Mouse (Mus musculus) E14TG2a.4 (cell line): Measurements from ENCODE around the gene Rptor.
A peak's percentile ranks its signal among the peaks of the same experiment; 100 is the strongest.

Experiments used
- H3K27me3 ChIP-seq: 2 replicates; pipeline ENCODE4 v1.6.1; 2014; ENCODE audit warnings: low read length, control low read depth; ENCODE audit not compliant: insufficient read depth
- H3K36me3 ChIP-seq: 2 replicates; pipeline ENCODE4 v1.6.1; 2014; ENCODE audit warnings: low read length, control low read depth; ENCODE audit not compliant: insufficient read depth
- H3K4me1 ChIP-seq: replicated peaks from 2 replicates; pipeline ENCODE4 v1.6.1; 2014; ENCODE audit warnings: low read depth, low read length, control low read depth
- H3K4me3 ChIP-seq: replicated peaks from 2 replicates; pipeline ENCODE4 v1.5.1; 2014; ENCODE audit warnings: mild to moderate bottlenecking, low read length
- H3K9me3 ChIP-seq: 2 replicates; pipeline ENCODE4 v1.6.1; 2014; ENCODE audit warnings: low read length, control low read depth
- CTCF ChIP-seq: conservative IDR thresholded peaks from 2 replicates; pipeline ENCODE4 v1.5.1; 2014; ENCODE audit warnings: low read length
- NANOG ChIP-seq: IDR thresholded peaks from 2 replicates; pipeline ENCODE4 v1.6.1; 2014; ENCODE audit warnings: borderline replicate concordance, low read length, mixed read lengths
- POU5F1 ChIP-seq: IDR thresholded peaks from 2 replicates; pipeline ENCODE4 v1.6.1; 2014; ENCODE audit warnings: low read length, borderline replicate concordance

The Rptor gene

GRCm38 (mm10) chr11:119670690-119671666 is 68.3 kb downstream of the Rptor start:
- no peaks in the 10 kb centered on the region for H3K27me3 ChIP-seq
- H3K4me3 ChIP-seq, result no peak overlapping the region

GRCm38 (mm10) chr11:119672041-119672440 is 69.3 kb downstream of the Rptor start:
- H3K36me3 ChIP-seq, result peaks cover 32% of the 10 kb centered on the region; the same call in 1 of the 2 replicates
- peaks cover 75% of the 10 kb centered on the region for H3K4me1 ChIP-seq
- no peak overlapping the region for H3K4me3 ChIP-seq
- peaks cover 5% of the 10 kb centered on the region; the same call in 1 of the 2 replicates for H3K9me3 ChIP-seq
- H3K27me3 ChIP-seq, result no peaks in the 10 kb centered on the region
- TF ChIP-seq CTCF (no peak), NANOG (peak; percentile 97)

More at GRCm38 (mm10) chr11:119670690-119671666, 68.3 kb downstream of the Rptor start:
- TF ChIP-seq CTCF, result no peak
- Histone ChIP-seq H3K9me3 (peaks cover 5% of the 10 kb centered on the region; the same call in 1 of the 2 replicates), H3K4me1 (peaks cover 73% of the 10 kb centered on the region), H3K36me3 (peaks cover 26% of the 10 kb centered on the region; the same call in 1 of the 2 replicates)

GRCm38 (mm10) chr11:119672775-119673174 is 70.1 kb downstream of the Rptor start:
- Histone ChIP-seq H3K4me3 (no peak overlapping the region), H3K9me3 (peaks cover 5% of the 10 kb centered on the region; the same call in 1 of the 2 replicates), H3K36me3 (peaks cover 34% of the 10 kb centered on the region), H3K27me3 (no peaks in the 10 kb centered on the region), H3K4me1 (peaks cover 76% of the 10 kb centered on the region)
- no peak for TF ChIP-seq POU5F1
- TF ChIP-seq NANOG, result no peak
- no peak for TF ChIP-seq CTCF

GRCm38 (mm10) chr11:119674835-119675234 is 72.1 kb downstream of the Rptor start:
- peaks cover 57% of the 10 kb centered on the region for H3K4me1 ChIP-seq
- H3K27me3 ChIP-seq, result no peaks in the 10 kb centered on the region
- peaks cover 5% of the 10 kb centered on the region; the same call in 1 of the 2 replicates for H3K9me3 ChIP-seq
- TF ChIP-seq POU5F1 (no peak), NANOG (no peak), CTCF (no peak)
- H3K36me3 ChIP-seq, result peaks cover 45% of the 10 kb centered on the region
- no peak overlapping the region for H3K4me3 ChIP-seq

- TF ChIP-seq NANOG, result no peak
- no peak for TF ChIP-seq POU5F1
- no peak for TF ChIP-seq CTCF
- Histone ChIP-seq H3K36me3 (peaks cover 45% of the 10 kb centered on the region), H3K4me3 (no peak overlapping the region), H3K27me3 (no peaks in the 10 kb centered on the region), H3K4me1 (peaks cover 50% of the 10 kb centered on the region), H3K9me3 (peaks cover 5% of the 10 kb centered on the region; the same call in 1 of the 2 replicates)
Observed at GRCm38 (mm10) chr11:119675546-119675945, 72.8 kb downstream of the Rptor start.

GRCm38 (mm10) chr11:119676751-119677411 is 74.2 kb downstream of the Rptor start:
- Histone ChIP-seq H3K4me3 (no peak overlapping the region), H3K4me1 (peaks cover 51% of the 10 kb centered on the region), H3K9me3 (peaks cover 5% of the 10 kb centered on the region; the same call in 1 of the 2 replicates), H3K36me3 (peaks cover 46% of the 10 kb centered on the region), H3K27me3 (no peaks in the 10 kb centered on the region)
- TF ChIP-seq POU5F1 (no peak), NANOG (no peak), CTCF (no peak)

GRCm38 (mm10) chr11:119678427-119678826 is 75.7 kb downstream of the Rptor start:
- Histone ChIP-seq H3K27me3 (no peaks in the 10 kb centered on the region), H3K9me3 (peaks cover 5% of the 10 kb centered on the region; the same call in 1 of the 2 replicates), H3K36me3 (peaks cover 46% of the 10 kb centered on the region), H3K4me3 (no peak overlapping the region), H3K4me1 (peaks cover 42% of the 10 kb centered on the region)
- TF ChIP-seq CTCF, result no peak
- TF ChIP-seq NANOG, result no peak
- TF ChIP-seq POU5F1, result no peak

- Histone ChIP-seq H3K27me3 (no peaks in the 10 kb centered on the region), H3K4me1 (peaks cover 56% of the 10 kb centered on the region), H3K36me3 (peaks cover 39% of the 10 kb centered on the region), H3K9me3 (no peaks in the 10 kb centered on the region), H3K4me3 (no peak overlapping the region)
- TF ChIP-seq CTCF (no peak), POU5F1 (no peak), NANOG (no peak)
Observed at GRCm38 (mm10) chr11:119680735-119681134, 78.0 kb downstream of the Rptor start.
